Mouse (Mus musculus): ENCODE measurements at regions not wholly inside any gene's neighbourhood (a gene's known extent, or its start where the extent isn't known, plus 50 kb on each side); places are given as distances from the start of the nearest gene placed in this dataset.

DNA sequence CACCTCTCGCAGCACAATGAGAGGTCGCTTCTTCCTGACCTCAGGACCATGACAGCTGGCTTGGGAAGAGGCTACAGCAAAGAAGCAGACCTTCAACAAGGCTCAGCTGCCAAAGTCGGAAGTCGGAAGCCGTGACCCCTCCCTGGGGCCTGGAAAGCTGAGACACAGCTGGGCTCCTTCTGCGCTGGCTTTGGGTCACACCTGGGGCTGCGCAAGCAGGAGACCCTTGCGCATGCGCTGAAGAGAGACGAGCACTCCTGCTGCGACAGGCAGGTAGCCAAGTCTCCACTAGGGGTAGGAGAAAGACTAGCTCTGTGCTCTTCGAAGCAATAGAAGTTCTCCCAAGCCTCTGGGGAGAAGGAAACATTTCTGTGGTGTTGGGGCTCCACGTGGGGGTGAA is 109.3 kb upstream of the Dyrk2 start:
- no peaks in the 10 kb centered on the region for H3K4me1 ChIP-seq (ENCODE audit: control insufficient read depth, insufficient read depth, low read length)
- H3K4me3 ChIP-seq (ENCODE audit: insufficient read depth, low read length): no peak overlapping the region
- TF ChIP-seq POLR2A (IDR thresholded peaks at IDR 0.05; ENCODE audit: extremely low read depth, insufficient read depth, low read length) (no peak), CTCF (IDR thresholded peaks at IDR 0.05; ENCODE audit: extremely low read depth, insufficient read depth, low read length) (no peak)
- H3K27ac ChIP-seq (ENCODE audit: insufficient read depth, low read length): no peak overlapping the region

DNA sequence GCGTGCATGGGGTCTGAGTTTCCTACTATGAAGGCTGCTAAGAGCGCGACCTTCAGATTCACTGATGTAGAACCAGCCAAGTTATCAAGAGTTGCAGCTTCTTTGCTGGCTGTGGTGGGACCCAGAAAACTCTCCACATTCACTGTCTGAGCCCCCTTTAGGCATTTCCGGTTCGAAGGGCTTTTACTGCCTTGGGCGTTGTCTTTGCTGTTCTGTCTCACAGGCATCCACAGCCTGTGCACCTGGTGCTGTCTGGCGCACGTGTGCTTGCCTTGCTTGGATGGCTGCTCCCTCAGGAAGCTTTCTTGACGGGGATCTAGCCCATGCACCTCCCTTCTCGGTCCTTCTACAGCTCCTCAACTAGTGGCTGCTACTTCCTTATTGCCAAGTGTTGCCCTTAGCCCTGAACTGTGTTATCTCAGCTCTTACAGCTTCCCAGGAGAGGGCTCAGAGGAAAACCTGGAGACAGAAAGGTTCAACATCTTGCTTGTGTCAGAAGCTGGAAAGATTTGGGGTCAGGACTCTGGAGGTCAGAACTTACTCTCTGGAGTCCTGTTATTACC is 108.3 kb upstream of the Dyrk2 start:
- Histone ChIP-seq H3K4me3 (ENCODE audit: insufficient read depth, low read length) (no peak overlapping the region), H3K27ac (ENCODE audit: insufficient read depth, low read length) (no peak overlapping the region), H3K4me1 (ENCODE audit: control insufficient read depth, insufficient read depth, low read length) (no peaks in the 10 kb centered on the region)
- TF ChIP-seq CTCF (IDR thresholded peaks at IDR 0.05; ENCODE audit: extremely low read depth, insufficient read depth, low read length): no peak
- TF ChIP-seq POLR2A (IDR thresholded peaks at IDR 0.05; ENCODE audit: extremely low read depth, insufficient read depth, low read length): no peak

DNA sequence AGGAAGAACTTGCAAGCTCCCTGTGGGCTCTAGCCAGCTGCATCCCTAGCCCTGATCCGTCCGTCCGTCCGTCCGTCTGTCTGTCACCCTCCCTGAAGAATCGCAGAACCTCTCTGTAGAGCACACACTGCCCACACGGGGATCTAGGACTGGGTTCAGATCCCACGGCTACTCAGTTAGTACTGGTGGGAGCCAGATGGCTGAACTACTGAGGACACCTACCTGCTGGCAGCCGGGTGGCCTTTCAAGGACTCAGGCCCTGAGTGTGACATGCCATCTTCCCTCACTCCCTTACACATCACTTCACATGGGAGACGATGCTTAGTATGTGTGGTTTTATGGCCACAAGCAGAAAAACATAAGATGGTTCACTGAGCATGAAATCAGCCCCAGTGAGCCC is 106.4 kb upstream of the Dyrk2 start:
- Histone ChIP-seq H3K4me1 (ENCODE audit: control insufficient read depth, insufficient read depth, low read length) (no peaks in the 10 kb centered on the region), H3K27ac (ENCODE audit: insufficient read depth, low read length) (no peak overlapping the region), H3K4me3 (ENCODE audit: insufficient read depth, low read length) (no peak overlapping the region)
- TF ChIP-seq POLR2A (IDR thresholded peaks at IDR 0.05; ENCODE audit: extremely low read depth, insufficient read depth, low read length): no peak
- TF ChIP-seq CTCF (IDR thresholded peaks at IDR 0.05; ENCODE audit: extremely low read depth, insufficient read depth, low read length): no peak

DNA sequence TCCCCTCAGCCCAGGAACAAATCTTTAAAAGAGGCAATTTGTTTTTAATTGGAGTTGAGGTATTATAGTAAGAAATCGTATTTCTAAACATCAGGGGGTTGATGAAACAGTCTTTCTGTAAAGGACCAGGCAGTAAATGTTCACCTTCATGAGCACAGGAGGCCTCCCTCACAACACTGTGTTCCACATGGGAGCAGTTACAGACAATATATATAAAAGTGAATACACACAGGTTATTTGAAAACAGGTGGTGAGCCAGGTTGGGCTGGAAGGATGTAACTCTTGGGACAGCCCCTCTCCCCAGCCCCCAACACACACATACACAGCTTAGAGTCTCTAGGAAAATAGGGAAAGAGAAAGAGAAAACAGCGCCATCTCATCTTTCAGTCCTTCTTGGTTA is 105.8 kb upstream of the Dyrk2 start:
- H3K4me1 ChIP-seq (ENCODE audit: control insufficient read depth, insufficient read depth, low read length): 0 out of 2 replicates have a peak, but pooled peaks cover 2% of the 10 kb centered on the region
- H3K4me3 ChIP-seq (ENCODE audit: insufficient read depth, low read length): no peak overlapping the region
- TF ChIP-seq POLR2A (IDR thresholded peaks at IDR 0.05; ENCODE audit: extremely low read depth, insufficient read depth, low read length) (no peak), CTCF (IDR thresholded peaks at IDR 0.05; ENCODE audit: extremely low read depth, insufficient read depth, low read length) (no peak)
- no peak overlapping the region for H3K27ac ChIP-seq (ENCODE audit: insufficient read depth, low read length)

DNA sequence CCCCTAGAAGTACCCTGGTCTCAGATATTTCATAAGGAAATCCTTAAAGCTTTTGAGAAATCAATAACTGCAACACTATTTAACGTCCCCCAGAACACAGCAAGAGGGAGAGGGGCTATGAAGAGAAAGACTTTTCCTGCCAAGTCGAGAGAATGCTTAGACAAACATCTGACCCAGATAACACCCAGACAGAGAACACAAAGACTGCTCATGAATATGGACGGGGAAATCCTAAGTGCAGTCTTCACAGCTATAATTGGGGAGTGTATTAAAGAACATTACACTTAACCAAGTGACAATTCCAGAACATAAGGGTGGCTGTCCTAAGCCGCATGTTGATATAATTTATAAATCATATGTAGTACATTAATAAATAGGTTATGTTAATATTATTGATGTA is 103.3 kb upstream of the Dyrk2 start:
- TF ChIP-seq POLR2A (IDR thresholded peaks at IDR 0.05; ENCODE audit: extremely low read depth, insufficient read depth, low read length) (no peak), CTCF (IDR thresholded peaks at IDR 0.05; ENCODE audit: extremely low read depth, insufficient read depth, low read length) (no peak)
- no peak overlapping the region for H3K4me3 ChIP-seq (ENCODE audit: insufficient read depth, low read length)
- no peak overlapping the region for H3K27ac ChIP-seq (ENCODE audit: insufficient read depth, low read length)
- 0 out of 2 replicates have a peak, but pooled peaks cover 2% of the 10 kb centered on the region for H3K4me1 ChIP-seq (ENCODE audit: control insufficient read depth, insufficient read depth, low read length)

DNA sequence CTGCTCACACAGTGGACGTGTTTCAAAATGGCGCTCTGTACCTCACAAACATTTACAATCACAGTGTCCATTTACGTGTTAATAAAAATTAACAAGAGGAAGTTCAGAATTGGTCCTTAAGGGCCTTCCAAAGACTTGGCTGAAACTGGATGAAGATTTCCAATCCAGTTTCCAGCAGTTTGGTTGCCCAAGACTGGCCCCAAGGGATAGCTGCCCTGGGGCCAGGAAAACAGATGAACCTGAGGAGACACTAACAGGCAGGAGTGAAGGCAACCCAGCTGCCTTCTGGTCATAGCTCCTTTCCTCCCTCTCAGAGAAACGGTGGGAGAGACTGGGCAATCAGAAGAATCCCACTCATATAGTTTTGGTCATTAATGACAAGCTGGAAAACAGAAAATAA is 102.6 kb upstream of the Dyrk2 start:
- Histone ChIP-seq H3K4me3 (ENCODE audit: insufficient read depth, low read length) (no peak overlapping the region), H3K4me1 (ENCODE audit: control insufficient read depth, insufficient read depth, low read length) (0 out of 2 replicates have a peak, but pooled peaks cover 2% of the 10 kb centered on the region)
- TF ChIP-seq CTCF (IDR thresholded peaks at IDR 0.05; ENCODE audit: extremely low read depth, insufficient read depth, low read length) (no peak), POLR2A (IDR thresholded peaks at IDR 0.05; ENCODE audit: extremely low read depth, insufficient read depth, low read length) (no peak)

GRCm38 (mm10) chr10:118970457-118971175 is 100.6 kb upstream of the Dyrk2 start:
- TF ChIP-seq CTCF (IDR thresholded peaks at IDR 0.05; ENCODE audit: extremely low read depth, insufficient read depth, low read length): no peak
- no peak overlapping the region for H3K4me3 ChIP-seq (ENCODE audit: insufficient read depth, low read length)
- H3K27ac ChIP-seq (ENCODE audit: insufficient read depth, low read length): no peak overlapping the region
- 0 out of 2 replicates have a peak, but pooled peaks cover 2% of the 10 kb centered on the region for H3K4me1 ChIP-seq (ENCODE audit: control insufficient read depth, insufficient read depth, low read length)

More for the DNA sequence above, 102.6 kb upstream of the Dyrk2 start:
- H3K27ac ChIP-seq (ENCODE audit: insufficient read depth, low read length): no peak overlapping the region

DNA sequence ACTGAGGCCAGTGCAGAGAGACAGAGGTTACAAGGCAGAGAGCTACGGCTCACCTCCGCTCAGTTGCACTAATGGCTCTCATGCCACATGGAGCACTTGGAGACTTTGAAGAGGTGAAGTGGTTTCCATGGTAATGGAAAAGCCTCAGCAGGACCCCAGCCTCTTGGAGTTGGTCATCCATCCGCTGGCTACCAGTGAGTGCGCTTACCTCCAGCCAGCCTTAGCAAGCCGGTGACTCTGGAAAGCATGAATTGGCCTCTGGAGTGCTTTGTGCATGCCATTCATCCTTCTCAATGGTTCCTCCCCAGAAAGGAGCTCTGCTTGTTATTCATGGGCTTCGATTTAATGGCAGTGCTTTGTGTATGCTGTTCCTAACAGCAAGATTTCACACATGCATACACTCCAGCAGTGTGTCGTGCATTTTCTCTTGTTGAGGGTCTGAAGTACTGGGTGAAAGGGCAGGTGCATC is 91.7 kb upstream of the Dyrk2 start:
- Histone ChIP-seq H3K27ac (ENCODE audit: insufficient read depth, low read length) (no peak overlapping the region), H3K4me3 (ENCODE audit: insufficient read depth, low read length) (no peak overlapping the region), H3K4me1 (ENCODE audit: control insufficient read depth, insufficient read depth, low read length) (peaks cover 2% of the 10 kb centered on the region; the same call in 1 of the 2 replicates)
- no peak for TF ChIP-seq CTCF (IDR thresholded peaks at IDR 0.05; ENCODE audit: extremely low read depth, insufficient read depth, low read length)
- no peak for TF ChIP-seq POLR2A (IDR thresholded peaks at IDR 0.05; ENCODE audit: extremely low read depth, insufficient read depth, low read length)

DNA sequence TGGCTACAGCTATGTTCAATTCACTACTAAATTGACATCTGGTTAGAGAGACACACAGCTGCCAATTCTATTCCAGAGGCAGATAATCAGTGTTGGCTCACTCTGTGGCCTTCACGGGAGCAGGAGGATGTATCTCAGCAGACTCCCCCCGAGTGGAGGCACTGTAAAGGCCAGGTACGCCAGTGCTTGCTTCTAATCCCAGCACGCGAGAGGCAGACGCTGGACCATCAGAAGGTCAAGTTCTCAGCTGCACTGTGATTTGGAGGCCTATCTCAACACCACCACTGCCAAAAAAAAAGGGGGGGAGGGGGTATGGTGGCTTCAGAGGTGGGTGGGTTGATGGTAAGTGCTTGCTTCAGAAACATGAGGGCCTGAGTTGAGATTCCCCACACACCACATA is 90.1 kb upstream of the Dyrk2 start:
- TF ChIP-seq CTCF (IDR thresholded peaks at IDR 0.05; ENCODE audit: extremely low read depth, insufficient read depth, low read length) (no peak), POLR2A (IDR thresholded peaks at IDR 0.05; ENCODE audit: extremely low read depth, insufficient read depth, low read length) (no peak)
- Histone ChIP-seq H3K4me1 (ENCODE audit: control insufficient read depth, insufficient read depth, low read length) (peaks cover 2% of the 10 kb centered on the region; the same call in 1 of the 2 replicates), H3K4me3 (ENCODE audit: insufficient read depth, low read length) (no peak overlapping the region), H3K27ac (ENCODE audit: insufficient read depth, low read length) (no peak overlapping the region)

GRCm38 (mm10) chr10:118959623-118960022 is 89.6 kb upstream of the Dyrk2 start:
- Histone ChIP-seq H3K4me3 (ENCODE audit: insufficient read depth, low read length) (no peak overlapping the region), H3K4me1 (ENCODE audit: control insufficient read depth, insufficient read depth, low read length) (peaks cover under 1% of the 10 kb centered on the region; the same call in 1 of the 2 replicates), H3K27ac (ENCODE audit: insufficient read depth, low read length) (no peak overlapping the region)
- TF ChIP-seq CTCF (IDR thresholded peaks at IDR 0.05; ENCODE audit: extremely low read depth, insufficient read depth, low read length): no peak
- no peak for TF ChIP-seq POLR2A (IDR thresholded peaks at IDR 0.05; ENCODE audit: extremely low read depth, insufficient read depth, low read length)
